Mouse (Mus musculus) heart, embryonic 13.5 days (tissue): ENCODE measurements at regions not wholly inside any gene's neighbourhood (a gene's known extent, or its start where the extent isn't known, plus 50 kb on each side); places are given as distances from the start of the nearest gene placed in this dataset.

ENCODE experiments used
- ATAC-seq: fragments of 200-750 bp; cut with Nextera tagmentation; 2 replicates; pipeline ENCODE4 v1.8.0; 2017; ENCODE audit warnings: moderate TSS enrichment; ENCODE audit not compliant: insufficient number of reproducible peaks, low FRiP score, low TSS enrichment; ENCODE audit errors: extremely low read depth
- H3K27ac ChIP-seq: fragments of 300-500 bp; sonication (generic); replicated peaks from 2 replicates; pipeline ENCODE4 v1.5.1; 2015; ENCODE audit warnings: moderate library complexity, mild to moderate bottlenecking, inconsistent platforms
- H3K27me3 ChIP-seq: fragments of 300-500 bp; sonication (generic); replicated peaks from 2 replicates; pipeline ENCODE4 v1.6.1; 2015; ENCODE audit warnings: mild to moderate bottlenecking, inconsistent platforms
- H3K36me3 ChIP-seq: fragments of 300-500 bp; sonication (generic); 2 replicates; pipeline ENCODE4 v1.6.1; 2015; ENCODE audit warnings: mild to moderate bottlenecking, inconsistent platforms
- H3K4me1 ChIP-seq: fragments of 300-500 bp; sonication (generic); 2 replicates; pipeline ENCODE4 v1.6.1; 2015; ENCODE audit warnings: inconsistent platforms
- H3K4me2 ChIP-seq: fragments of 300-500 bp; sonication (generic); 2 replicates; pipeline ENCODE4 v1.6.1; 2015; ENCODE audit warnings: inconsistent platforms, mild to moderate bottlenecking, moderate library complexity
- H3K4me3 ChIP-seq: fragments of 300-500 bp; sonication (generic); 2 replicates; pipeline ENCODE4 v1.5.1; 2015; ENCODE audit warnings: moderate library complexity, mild to moderate bottlenecking, inconsistent platforms
- H3K9ac ChIP-seq: fragments of 300-500 bp; sonication (generic); 2 replicates; pipeline ENCODE4 v1.6.1; 2015; ENCODE audit warnings: inconsistent platforms, mild to moderate bottlenecking, moderate library complexity
- H3K9me3 ChIP-seq: fragments of 300-500 bp; sonication (generic); 2 replicates; pipeline ENCODE4 v1.6.1; 2016; ENCODE audit warnings: inconsistent platforms
- WGBS: fragments of 180-500 bp; shearing (Covaris S2); methylation state at CpG from one replicate; pipeline ENCODE4 v1.1.7; 2015; ENCODE audit warnings: mixed read lengths; 5-methylcytosine and 5-hydroxymethylcytosine counted together

GRCm38 (mm10) chr6:4407748-4408147 lies 96.9 kb upstream of the Col1a2 start:
- ATAC-seq, result no peak
- Histone ChIP-seq H3K36me3 (no peaks in the 10 kb centered on the region), H3K4me1 (peaks cover 6% of the 10 kb centered on the region; the same call in 1 of the 2 replicates), H3K27me3 (no peaks in the 10 kb centered on the region), H3K4me2 (no peak overlapping the region), H3K27ac (no peak overlapping the region), H3K4me3 (no peak overlapping the region), H3K9me3 (no peaks in the 10 kb centered on the region), H3K9ac (no peak overlapping the region)
- 55% methylated on average over 3 of the region's 3 CpGs for WGBS

DNA sequence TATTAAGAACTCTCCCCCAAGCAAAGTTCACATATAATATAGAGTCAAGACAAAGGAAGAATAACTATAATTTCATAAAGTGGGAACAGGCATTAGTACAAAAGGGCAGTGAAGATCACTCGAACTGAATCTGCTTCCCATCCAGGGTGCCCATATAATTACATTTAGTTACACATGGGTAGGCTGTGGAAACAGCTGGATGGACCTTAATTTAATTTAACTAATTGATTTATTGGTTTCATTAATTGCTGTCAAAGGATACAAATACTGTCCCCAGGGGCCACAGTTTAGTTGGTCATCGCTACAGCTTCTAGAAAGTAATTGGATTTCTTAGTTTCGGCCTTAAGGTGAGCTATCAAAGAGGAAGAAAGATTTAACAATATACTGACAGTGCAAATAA lies 91.4 kb upstream of the Col1a2 start:
- no peaks in the 10 kb centered on the region for H3K27me3 ChIP-seq
- H3K4me1 ChIP-seq, result peaks cover 13% of the 10 kb centered on the region; the same call in 1 of the 2 replicates
- H3K36me3 ChIP-seq, result no peaks in the 10 kb centered on the region
- H3K27ac ChIP-seq, result no peak overlapping the region
- H3K4me2 ChIP-seq, result no peak overlapping the region
- no peak overlapping the region for H3K9ac ChIP-seq
- 77% methylated on average over 3 of the region's 3 CpGs for WGBS
- ATAC-seq, result no peak
- no peaks in the 10 kb centered on the region for H3K9me3 ChIP-seq
- H3K4me3 ChIP-seq, result no peak overlapping the region

DNA sequence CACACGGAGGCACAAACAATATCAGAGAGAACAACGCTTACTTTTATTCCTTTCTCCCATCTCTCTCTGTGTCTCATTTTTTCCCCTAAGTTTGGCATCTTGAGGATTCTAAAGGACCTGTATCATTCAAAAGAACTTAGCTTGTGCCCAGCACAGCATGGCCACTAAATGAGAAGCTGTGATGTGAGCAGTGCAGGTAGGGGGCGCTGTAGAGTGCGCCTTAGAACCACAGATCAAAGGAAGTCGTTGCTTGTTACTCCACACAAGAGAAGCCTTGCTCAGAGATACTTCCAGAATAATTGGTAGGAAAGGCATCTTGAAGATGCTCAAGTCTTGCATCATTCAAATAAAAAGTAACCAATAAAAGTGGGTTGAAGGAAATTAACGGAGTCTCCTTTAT lies 90.4 kb upstream of the Col1a2 start:
- no peak overlapping the region for H3K4me3 ChIP-seq
- no peak for ATAC-seq
- WGBS, result 36% methylated on average over 6 of the region's 6 CpGs
- H3K4me1 ChIP-seq, result peaks cover 21% of the 10 kb centered on the region
- H3K9me3 ChIP-seq, result no peaks in the 10 kb centered on the region
- H3K4me2 ChIP-seq, result no peak overlapping the region
- no peak overlapping the region for H3K27ac ChIP-seq
- no peaks in the 10 kb centered on the region for H3K27me3 ChIP-seq
- H3K36me3 ChIP-seq, result no peaks in the 10 kb centered on the region
- H3K9ac ChIP-seq, result no peak overlapping the region

DNA sequence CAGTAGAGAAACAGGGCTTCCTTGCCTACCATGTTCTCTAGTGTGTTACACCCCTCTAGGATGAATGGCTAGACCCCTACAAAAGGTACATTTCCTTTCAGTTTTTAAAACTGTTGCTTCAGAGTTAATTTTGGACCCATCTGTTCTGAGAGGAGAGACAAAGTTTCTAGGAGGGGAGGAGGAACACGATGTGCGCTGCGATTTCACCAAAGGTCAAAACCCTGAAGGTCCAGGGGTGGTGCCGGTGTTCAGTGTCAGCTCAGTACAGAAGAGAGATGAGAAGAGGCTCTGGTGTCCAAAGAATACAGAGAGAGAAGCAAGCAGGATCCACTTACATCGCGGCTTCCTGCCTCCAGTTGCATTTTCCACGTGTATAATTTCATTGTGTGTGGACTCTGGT lies 89.4 kb upstream of the Col1a2 start:
- no peaks in the 10 kb centered on the region for H3K9me3 ChIP-seq
- H3K4me1 ChIP-seq, result peaks cover 26% of the 10 kb centered on the region
- ATAC-seq, result no peak
- no peaks in the 10 kb centered on the region for H3K27me3 ChIP-seq
- H3K4me3 ChIP-seq, result no peak overlapping the region
- H3K27ac ChIP-seq, result no peak overlapping the region
- H3K4me2 ChIP-seq, result no peak overlapping the region
- H3K36me3 ChIP-seq, result no peaks in the 10 kb centered on the region
- 67% methylated on average over 7 of the region's 7 CpGs for WGBS
- H3K9ac ChIP-seq, result no peak overlapping the region

- Histone ChIP-seq H3K4me1 (peaks cover 21% of the 10 kb centered on the region), H3K9ac (0 out of 2 replicates have a peak overlapping the region, but pooled peaks have one; percentile 11), H3K4me2 (peak overlapping the region; percentile 51), H3K4me3 (0 out of 2 replicates have a peak overlapping the region, but pooled peaks have one; percentile 3), H3K36me3 (no peaks in the 10 kb centered on the region), H3K27me3 (no peaks in the 10 kb centered on the region), H3K9me3 (no peaks in the 10 kb centered on the region), H3K27ac (0 out of 2 replicates have a peak overlapping the region, but pooled peaks have one; percentile 50)
- ATAC-seq, result no peak
- WGBS, result 19% methylated on average over 6 of the region's 6 CpGs
Observed at GRCm38 (mm10) chr6:4417247-4417709, 87.3 kb upstream of the Col1a2 start.

GRCm38 (mm10) chr6:4418376-4418775 lies 86.2 kb upstream of the Col1a2 start:
- Histone ChIP-seq H3K27me3 (no peaks in the 10 kb centered on the region), H3K4me2 (no peak overlapping the region), H3K9ac (no peak overlapping the region), H3K27ac (peak overlapping the region; percentile 60), H3K9me3 (no peaks in the 10 kb centered on the region), H3K4me3 (no peak overlapping the region), H3K4me1 (peaks cover 21% of the 10 kb centered on the region), H3K36me3 (no peaks in the 10 kb centered on the region)
- whole genome bisulfite sequencing, result 59% methylated on average over 10 of the region's 10 CpGs
- no peak for ATAC-seq

DNA sequence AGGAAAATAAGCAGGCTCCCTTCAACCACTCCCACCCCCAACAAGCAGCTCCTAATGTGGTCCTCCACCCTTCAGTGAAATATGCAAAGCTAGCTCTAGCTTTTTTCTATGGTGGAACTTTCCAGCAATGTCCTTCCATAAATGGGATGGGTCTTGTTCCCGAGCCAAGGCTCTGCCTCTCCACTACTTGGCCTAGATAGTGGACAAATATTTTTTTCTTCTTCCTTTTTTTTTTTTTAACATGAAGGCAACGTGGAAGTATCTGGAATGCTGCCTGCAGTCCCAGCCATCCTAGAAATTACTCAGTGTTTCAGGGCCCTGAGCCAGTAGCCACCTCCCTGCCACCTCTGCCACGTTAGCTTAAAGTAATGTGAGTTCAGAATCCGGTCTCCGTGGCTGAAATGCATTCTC lies 85.7 kb upstream of the Col1a2 start:
- no peak overlapping the region for H3K4me3 ChIP-seq
- peak overlapping the region; percentile 60 for H3K27ac ChIP-seq
- ATAC-seq, result no peak
- no peak overlapping the region for H3K9ac ChIP-seq
- no peaks in the 10 kb centered on the region for H3K9me3 ChIP-seq
- peaks cover 21% of the 10 kb centered on the region for H3K4me1 ChIP-seq
- H3K36me3 ChIP-seq, result no peaks in the 10 kb centered on the region
- WGBS, result 54% methylated on average over 5 of the region's 5 CpGs
- H3K27me3 ChIP-seq, result no peaks in the 10 kb centered on the region
- no peak overlapping the region for H3K4me2 ChIP-seq

DNA sequence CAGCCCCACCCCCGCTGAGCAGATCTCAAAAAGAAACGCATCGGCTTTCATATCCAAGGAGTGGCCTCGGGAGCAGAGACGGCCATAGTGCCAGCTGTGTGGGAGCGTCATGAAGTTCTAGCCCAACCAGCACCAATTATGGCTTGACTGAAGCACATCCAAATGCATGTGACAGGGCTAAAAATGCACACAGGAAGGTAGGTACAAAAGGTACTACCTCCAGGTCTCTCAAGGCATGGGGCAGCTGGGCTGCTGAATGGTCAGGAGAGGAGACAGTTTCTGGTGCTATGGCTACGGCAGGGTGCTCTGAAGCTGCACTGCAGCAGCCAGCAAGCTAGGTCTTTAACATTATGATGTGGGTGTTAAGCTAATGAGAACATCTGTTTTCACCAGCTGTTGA lies 83.1 kb upstream of the Col1a2 start:
- Histone ChIP-seq H3K36me3 (no peaks in the 10 kb centered on the region), H3K9me3 (no peaks in the 10 kb centered on the region), H3K27me3 (no peaks in the 10 kb centered on the region), H3K4me3 (no peak overlapping the region), H3K9ac (no peak overlapping the region), H3K4me1 (peaks cover 21% of the 10 kb centered on the region), H3K27ac (no peak overlapping the region), H3K4me2 (no peak overlapping the region)
- no peak for ATAC-seq
- whole genome bisulfite sequencing, result 83% methylated on average over 7 of the region's 7 CpGs

- Histone ChIP-seq H3K36me3 (no peaks in the 10 kb centered on the region), H3K4me1 (peaks cover 8% of the 10 kb centered on the region; the same call in 1 of the 2 replicates), H3K9ac (no peak overlapping the region), H3K9me3 (no peaks in the 10 kb centered on the region), H3K27me3 (no peaks in the 10 kb centered on the region), H3K27ac (no peak overlapping the region), H3K4me2 (no peak overlapping the region), H3K4me3 (no peak overlapping the region)
- no peak for ATAC-seq
- WGBS, result 80% methylated on average over 4 of the region's 4 CpGs
Observed at GRCm38 (mm10) chr6:4427122-4427521, 77.5 kb upstream of the Col1a2 start.

DNA sequence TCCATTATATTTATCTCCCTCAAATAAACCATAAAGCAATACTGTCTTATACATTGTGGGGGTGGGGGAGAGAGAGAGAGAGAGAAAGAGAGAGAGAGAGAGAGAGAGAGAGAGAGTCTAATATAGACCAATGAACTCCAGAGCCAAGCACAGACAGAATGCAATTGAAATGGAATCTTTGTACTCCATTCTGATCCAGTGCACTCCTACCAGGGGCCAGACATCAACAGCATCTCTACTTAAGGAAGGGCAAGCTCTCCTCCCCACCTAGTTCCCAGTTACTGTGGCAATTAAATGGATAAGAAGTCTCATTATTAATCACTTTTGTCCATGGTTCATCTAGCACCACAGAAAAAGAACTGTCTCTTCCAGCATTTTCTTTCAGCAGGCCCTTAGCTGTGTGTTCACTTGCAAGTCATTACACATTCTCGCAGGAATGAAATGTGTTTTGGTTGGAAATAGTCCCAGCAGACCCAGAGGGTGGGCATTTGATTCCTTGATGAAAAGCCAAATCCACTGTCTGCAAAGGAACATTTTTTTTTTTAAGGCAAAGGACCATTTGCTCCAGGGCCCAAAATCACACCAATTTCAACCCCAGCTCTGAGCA lies 73.8 kb upstream of the Col1a2 start:
- 36% methylated on average over 1 of the region's 1 CpGs for WGBS
- H3K9ac ChIP-seq, result no peak overlapping the region
- no peaks in the 10 kb centered on the region for H3K36me3 ChIP-seq
- no peak for ATAC-seq
- H3K4me2 ChIP-seq, result no peak overlapping the region
- H3K27me3 ChIP-seq, result no peaks in the 10 kb centered on the region
- no peaks in the 10 kb centered on the region for H3K9me3 ChIP-seq
- H3K4me1 ChIP-seq, result peaks cover 8% of the 10 kb centered on the region; the same call in 1 of the 2 replicates
- H3K4me3 ChIP-seq, result no peak overlapping the region
- peak overlapping the region; percentile 69 for H3K27ac ChIP-seq

- no peaks in the 10 kb centered on the region for H3K9me3 ChIP-seq
- no peaks in the 10 kb centered on the region for H3K27me3 ChIP-seq
- no peaks in the 10 kb centered on the region for H3K36me3 ChIP-seq
- H3K4me1 ChIP-seq, result peaks cover 8% of the 10 kb centered on the region; the same call in 1 of the 2 replicates
- no peak overlapping the region for H3K4me3 ChIP-seq
- H3K27ac ChIP-seq, result peak overlapping the region; percentile 39; the same call in 1 of the 2 replicates
- no peak overlapping the region for H3K4me2 ChIP-seq
- no peak overlapping the region for H3K9ac ChIP-seq
- 75% methylated on average over 8 of the region's 8 CpGs for WGBS
- no peak for ATAC-seq
Observed at GRCm38 (mm10) chr6:4432192-4432591, 72.4 kb upstream of the Col1a2 start.

- no peaks in the 10 kb centered on the region for H3K9me3 ChIP-seq
- H3K27ac ChIP-seq, result no peak overlapping the region
- H3K4me2 ChIP-seq, result no peak overlapping the region
Observed at GRCm38 (mm10) chr6:4436439-4436838, 68.2 kb upstream of the Col1a2 start.

More at GRCm38 (mm10) chr6:4436439-4436838, 68.2 kb upstream of the Col1a2 start:
- Histone ChIP-seq H3K36me3 (no peaks in the 10 kb centered on the region), H3K27me3 (no peaks in the 10 kb centered on the region), H3K9ac (no peak overlapping the region), H3K4me3 (no peak overlapping the region), H3K4me1 (no peaks in the 10 kb centered on the region)
- 62% methylated on average over 4 of the region's 4 CpGs for WGBS
- no peak for ATAC-seq
